Mouse (Mus musculus) CH12.LX (cell line): ENCODE results near the gene Brd1. TPM values are rescaled to one million over a fixed set of nuclear protein-coding genes. Genes with fewer than 3 reads are reported as not detected.

Source experiments
- DNase-seq: peaks from one replicate; pipeline ENCODE4 v3.0.0-alpha.2; 2013; ENCODE audit errors: extremely low read depth
- H3K27ac ChIP-seq: 2 replicates; pipeline ENCODE4 v1.5.1; 2012; ENCODE audit warnings: low read depth, mild to moderate bottlenecking, control low read depth, moderate library complexity; ENCODE audit not compliant: insufficient read depth
- H3K27me3 ChIP-seq: replicated peaks from 2 replicates; pipeline ENCODE3; 2012; ENCODE audit warnings: inconsistent platforms
- H3K36me3 ChIP-seq, 2 experiments: replicated peaks in 1 of 2; 2 replicates each; pipeline versions ENCODE3 to v1.6.1; 2012; ENCODE audit warnings: inconsistent platforms in 1 of 2, low read length in 1 of 2, mild to moderate bottlenecking in 1 of 2, mixed read lengths in 1 of 2, moderate library complexity in 1 of 2; ENCODE audit not compliant: control insufficient read depth in 1 of 2, insufficient read depth in 1 of 2
- H3K4me1 ChIP-seq, 2 experiments: 2 replicates each; pipeline ENCODE4 v1.6.1; 2012; ENCODE audit warnings: inconsistent platforms in 1 of 2, moderate library complexity in 1 of 2; ENCODE audit not compliant: insufficient read depth in 2 of 2, control insufficient read depth in 1 of 2
- H3K4me2 ChIP-seq: 2 replicates; pipeline ENCODE4 v1.6.1; 2012; ENCODE audit warnings: low read depth, mild to moderate bottlenecking, control low read depth; ENCODE audit not compliant: poor library complexity, insufficient read depth, severe bottlenecking
- H3K4me3 ChIP-seq, 3 experiments: fragments of 150-350 bp in 1 of 3; sonication (generic) in 1 of 3; replicated peaks in 1 of 3; 2 replicates each; pipeline versions ENCODE3 to v1.5.1; 2011 to 2012; ENCODE audit warnings: low read depth in 2 of 3, low read length in 2 of 3, mild to moderate bottlenecking in 2 of 3, moderate library complexity in 2 of 3, control low read depth in 1 of 3, improper control_type of control experiment in 1 of 3, inconsistent platforms in 1 of 3, mixed read lengths in 1 of 3; ENCODE audit not compliant: poor library complexity in 1 of 3
- H3K79me2 ChIP-seq: replicated peaks from 2 replicates; pipeline ENCODE4 v1.6.1; 2012; ENCODE audit warnings: mild to moderate bottlenecking, moderate library complexity; ENCODE audit not compliant: control insufficient read depth, poor library complexity, insufficient read depth, severe bottlenecking; ENCODE audit errors: extremely low read depth
- H3K9ac ChIP-seq: 2 replicates; pipeline ENCODE4 v1.6.1; 2012; ENCODE audit warnings: low read depth, mild to moderate bottlenecking, control low read depth, moderate library complexity; ENCODE audit not compliant: insufficient read depth
- H3K9me3 ChIP-seq: replicated peaks from 2 replicates; pipeline ENCODE3; 2012; ENCODE audit warnings: low read length, inconsistent platforms, mixed read lengths
- BHLHE40 ChIP-seq: IDR thresholded peaks from 2 replicates; pipeline ENCODE4 v1.6.1; 2011; ENCODE audit warnings: mild to moderate bottlenecking, low read depth, low read length, improper control_type of control experiment
- CHD1 ChIP-seq: IDR thresholded peaks from 2 replicates; pipeline ENCODE4 v1.6.1; 2012; ENCODE audit warnings: low read depth, low read length, improper control_type of control experiment, inconsistent platforms
- CTCF ChIP-seq, 2 experiments: IDR thresholded peaks in 1 of 2; conservative IDR thresholded peaks in 1 of 2; 2 replicates each; pipeline ENCODE4 v1.5.1; 2011 to 2012; ENCODE audit warnings: low read depth in 2 of 2, low read length in 2 of 2, improper control_type of control experiment in 1 of 2, inconsistent platforms in 1 of 2, mild to moderate bottlenecking in 1 of 2, moderate library complexity in 1 of 2
- E2F4 ChIP-seq: IDR thresholded peaks from 2 replicates; pipeline ENCODE4 v1.6.1; 2011; ENCODE audit warnings: low read depth, low read length, improper control_type of control experiment; ENCODE audit not compliant: insufficient replicate concordance
- EP300 ChIP-seq: IDR thresholded peaks from 2 replicates; pipeline ENCODE4 v1.6.1; 2011; ENCODE audit warnings: low read length, improper control_type of control experiment
- HCFC1 ChIP-seq: IDR thresholded peaks from 2 replicates; pipeline ENCODE4 v1.6.1; 2012; ENCODE audit warnings: low read depth, mild to moderate bottlenecking, inconsistent platforms, low read length, improper control_type of control experiment
- IRF4 ChIP-seq: IDR thresholded peaks from 2 replicates; pipeline ENCODE4 v1.6.1; 2014; ENCODE audit warnings: low read depth, mild to moderate bottlenecking, inconsistent platforms, low read length, improper control_type of control experiment
- JUN ChIP-seq: IDR thresholded peaks from 2 replicates; pipeline ENCODE4 v1.6.1; 2011; ENCODE audit warnings: low read depth, mild to moderate bottlenecking, low read length, improper control_type of control experiment, moderate library complexity; ENCODE audit not compliant: insufficient read depth
- MAFK ChIP-seq: IDR thresholded peaks from 2 replicates; pipeline ENCODE4 v1.6.1; 2011; ENCODE audit warnings: low read length, improper control_type of control experiment; ENCODE audit not compliant: insufficient replicate concordance
- MAX ChIP-seq: IDR thresholded peaks from 2 replicates; pipeline ENCODE4 v1.6.1; 2011; ENCODE audit warnings: low read length, improper control_type of control experiment
- MEF2A ChIP-seq: IDR thresholded peaks from 2 replicates; pipeline ENCODE4 v1.6.1; 2014; ENCODE audit warnings: low read depth, mild to moderate bottlenecking, inconsistent platforms, low read length, improper control_type of control experiment, borderline replicate concordance
- MXI1 ChIP-seq: IDR thresholded peaks from 2 replicates; pipeline ENCODE4 v1.6.1; 2011; ENCODE audit warnings: mild to moderate bottlenecking, low read depth, low read length, improper control_type of control experiment
- NELFE ChIP-seq: IDR thresholded peaks from 2 replicates; pipeline ENCODE4 v1.6.1; 2011; ENCODE audit warnings: low read depth, low read length, improper control_type of control experiment
- POLR2A ChIP-seq: IDR thresholded peaks from 2 replicates; pipeline ENCODE4 v1.6.1; 2011; ENCODE audit warnings: low read depth, mild to moderate bottlenecking, improper control_type of control experiment, low read length
- RAD21 ChIP-seq: IDR thresholded peaks from 2 replicates; pipeline ENCODE4 v1.6.1; 2011; ENCODE audit warnings: low read depth, mild to moderate bottlenecking, low read length, improper control_type of control experiment, moderate library complexity
- RCOR1 ChIP-seq: conservative IDR thresholded peaks from 2 replicates; pipeline ENCODE4 v1.6.1; 2012; ENCODE audit warnings: low read depth, mild to moderate bottlenecking, inconsistent platforms, low read length, improper control_type of control experiment
- SIN3A ChIP-seq: IDR thresholded peaks from 2 replicates; pipeline ENCODE4 v1.6.1; 2012; ENCODE audit warnings: low read length, improper control_type of control experiment, inconsistent platforms
- SMC3 ChIP-seq: IDR thresholded peaks from 2 replicates; pipeline ENCODE4 v1.6.1; 2011; ENCODE audit warnings: low read depth, low read length, improper control_type of control experiment
- TCF12 ChIP-seq: IDR thresholded peaks from 2 replicates; pipeline ENCODE4 v1.6.1; 2014; ENCODE audit warnings: low read depth, mild to moderate bottlenecking, inconsistent platforms, low read length, improper control_type of control experiment
- UBTF ChIP-seq: IDR thresholded peaks from 2 replicates; pipeline ENCODE4 v1.6.1; 2012; ENCODE audit warnings: low read depth, mild to moderate bottlenecking, inconsistent platforms, low read length, improper control_type of control experiment, moderate library complexity
- USF2 ChIP-seq: conservative IDR thresholded peaks from 2 replicates; pipeline ENCODE4 v1.6.1; 2011; ENCODE audit warnings: low read depth, low read length, improper control_type of control experiment
- ZC3H11A ChIP-seq: IDR thresholded peaks from 2 replicates; pipeline ENCODE4 v1.6.1; 2012; ENCODE audit warnings: low read depth, mild to moderate bottlenecking, inconsistent platforms, low read length, improper control_type of control experiment
- ZKSCAN1 ChIP-seq: IDR thresholded peaks from 2 replicates; pipeline ENCODE4 v1.6.1; 2012; ENCODE audit warnings: low read depth, inconsistent platforms, low read length, improper control_type of control experiment, borderline replicate concordance
- ZNF384 ChIP-seq: IDR thresholded peaks from 2 replicates; pipeline ENCODE4 v1.6.1; 2012; ENCODE audit warnings: low read depth, low read length, improper control_type of control experiment, inconsistent platforms
- dilution Hi-C: fragments of 300-500 bp; cut with MboI; formaldehyde crosslinking; loops from 2 replicates; pipeline ENCODE4 v1.14.3; 2020; ENCODE audit warnings: low sequenced_read_pairs; ENCODE audit not compliant: extremely low pct_unique_long_range_greater_than_20kb, extremely low pct_ligation_motif_present
- in situ Hi-C: fragments of 300-500 bp; cut with MboI; formaldehyde crosslinking; loops from 3 replicates; pipeline ENCODE4 v1.14.3; 2019; ENCODE audit warnings: low sequenced_read_pairs, low pct_ligation_motif_present, low pct_unique_long_range_greater_than_20kb, mixed read lengths
- polyA plus RNA-seq: library from polyadenylated mRNA; unstranded; fragments of >175 nt; gene quantifications from 2 replicates; pipeline ENCODE4 v1.2.1, GENCODE M21; 2012; ENCODE audit warnings: low read depth; ENCODE audit not compliant: insufficient read length
- total RNA-seq, 2 experiments: library from RNA; depleted of rRNA; stranded (reverse); fragments of 300-350 nt in 1 of 2; fragments of >200 nt in 1 of 2; gene quantifications; 2 replicates each; pipeline ENCODE4 v1.2.3; 2012 to 2014

Brd1 gene
- total and polyA plus RNA-seq, 3 experiments: 13.6 to 19.1 (median 16.2) TPM

DNA sequence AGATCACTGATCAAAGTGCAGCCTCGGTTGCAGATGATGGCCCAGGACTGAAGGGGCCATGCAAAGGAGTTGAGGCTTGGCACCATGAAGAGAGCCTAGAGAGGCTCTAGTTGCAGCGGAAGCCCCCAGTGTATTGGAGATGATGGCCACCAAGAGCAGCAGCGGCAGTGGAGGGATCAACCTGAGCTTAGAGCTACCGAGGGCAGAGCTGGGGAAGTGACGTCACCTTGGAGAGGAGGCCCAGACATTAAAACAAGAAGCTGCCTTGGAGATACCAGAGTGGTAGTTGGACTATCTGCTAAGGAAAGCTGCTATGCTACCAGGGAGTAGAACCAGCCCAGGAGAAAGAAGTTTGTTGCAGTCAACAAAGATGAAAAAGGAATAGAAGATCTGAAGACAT, 24.2 kb downstream of the Brd1 start:
- Histone ChIP-seq H3K36me3 (peaks cover 87 to 100% of the 10 kb centered on the region in 2 experiments), H3K9ac (no peak overlapping the region), H3K4me3 (no peak overlapping the region), H3K27me3 (no peaks in the 10 kb centered on the region), H3K4me1 (no peaks in the 10 kb centered on the region), H3K79me2 (no peaks in the 10 kb centered on the region), H3K27ac (no peak overlapping the region), H3K9me3 (no peaks in the 10 kb centered on the region), H3K4me2 (no peak overlapping the region)
- dilution Hi-C loops: no loop called here
- no peak for DNase-seq
- TF ChIP-seq SIN3A: no peak
- no peak for TF ChIP-seq JUN
- no peak for TF ChIP-seq MAFK
- TF ChIP-seq ZC3H11A: no peak
- TF ChIP-seq TCF12: no peak
- TF ChIP-seq CTCF (conservative IDR thresholded peaks at IDR 0.05 in 1 of 2, IDR thresholded peaks at IDR 0.05 in 1 of 2; ENCODE audit: low read depth in 2 of 2, low read length in 2 of 2): no peak
- no peak for TF ChIP-seq USF2
- TF ChIP-seq RCOR1: no peak
- TF ChIP-seq E2F4: no peak
- no peak for TF ChIP-seq MEF2A
- no peak for TF ChIP-seq SMC3
- TF ChIP-seq POLR2A: no peak
- TF ChIP-seq ZNF384: no peak
- no peak for TF ChIP-seq CHD1
- TF ChIP-seq MXI1: no peak
- no peak for TF ChIP-seq NELFE
- TF ChIP-seq BHLHE40: no peak
- TF ChIP-seq IRF4: no peak
- TF ChIP-seq UBTF: no peak
- in situ Hi-C loops: no loop called here

DNA sequence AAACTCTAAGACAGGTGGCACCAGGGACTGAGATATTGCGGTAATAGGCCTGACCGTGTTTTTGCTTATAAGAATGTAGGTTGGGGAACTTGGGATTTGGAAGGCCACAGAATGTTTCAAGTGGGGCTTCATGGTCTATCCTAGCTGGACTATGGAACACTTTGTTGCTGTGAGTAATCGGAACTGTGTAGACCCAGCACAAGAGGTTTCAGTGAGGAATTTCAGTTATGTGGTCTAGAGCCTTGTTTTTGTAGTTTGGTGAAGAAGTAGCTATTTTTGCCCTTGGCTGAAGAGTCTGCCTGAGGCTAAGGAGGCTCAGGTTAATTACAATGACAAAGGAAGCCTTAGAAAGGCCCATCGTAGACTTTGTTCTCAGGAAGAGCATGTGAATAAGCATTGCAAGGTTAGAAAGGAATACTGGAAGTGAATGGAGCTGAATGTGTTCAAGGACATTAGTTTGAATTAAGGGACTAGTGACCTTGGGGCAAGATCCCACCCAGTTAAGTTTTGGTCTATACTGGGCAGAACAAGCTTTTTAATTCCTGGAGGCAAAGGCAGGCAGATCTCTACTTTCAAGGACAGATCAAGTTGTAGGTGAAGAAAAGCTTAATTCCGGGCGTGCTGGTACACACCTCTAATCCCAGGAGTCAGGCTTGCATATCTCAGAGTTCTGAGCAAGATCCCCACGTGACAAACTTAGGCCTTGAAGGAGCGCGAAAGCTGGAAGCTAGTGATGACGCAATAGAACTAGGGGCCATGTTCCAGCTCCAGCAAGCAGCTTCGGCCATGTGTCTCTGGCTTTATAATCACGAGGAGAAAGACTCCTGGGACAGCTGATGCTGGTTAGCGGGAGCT, 25.1 kb downstream of the Brd1 start:
- TF ChIP-seq EP300 (no peak), MAX (no peak), MAFK (no peak), HCFC1 (no peak), UBTF (no peak), ZKSCAN1 (no peak), RAD21 (no peak)
- H3K4me2 ChIP-seq: no peak overlapping the region
- DNase-seq: no peak
- H3K36me3 ChIP-seq: peaks cover 85 to 100% of the 10 kb centered on the region in 2 experiments
- in situ Hi-C loops: no loop called here
- no peaks in the 10 kb centered on the region; the same call in 1 of the 2 replicates for H3K79me2 ChIP-seq
- dilution Hi-C loops: no loop called here
- no peaks in the 10 kb centered on the region for H3K4me1 ChIP-seq
- H3K9ac ChIP-seq: no peak overlapping the region
- no peak overlapping the region for H3K27ac ChIP-seq
- H3K27me3 ChIP-seq: no peaks in the 10 kb centered on the region
- no peaks in the 10 kb centered on the region for H3K9me3 ChIP-seq
- H3K4me3 ChIP-seq: no peak overlapping the region
